Mouse (Mus musculus): ENCODE measurements at regions not wholly inside any gene's neighbourhood (a gene's known extent, or its start where the extent isn't known, plus 50 kb on each side); places are given as distances from the start of the nearest gene placed in this dataset.

- DNase-seq (ENCODE audit: low spot score in 2 of 2), result no peak
Observed at GRCm38 (mm10) chr16:9339456-9339855, 509.6 kb downstream of the 1810013L24Rik start.

DNA sequence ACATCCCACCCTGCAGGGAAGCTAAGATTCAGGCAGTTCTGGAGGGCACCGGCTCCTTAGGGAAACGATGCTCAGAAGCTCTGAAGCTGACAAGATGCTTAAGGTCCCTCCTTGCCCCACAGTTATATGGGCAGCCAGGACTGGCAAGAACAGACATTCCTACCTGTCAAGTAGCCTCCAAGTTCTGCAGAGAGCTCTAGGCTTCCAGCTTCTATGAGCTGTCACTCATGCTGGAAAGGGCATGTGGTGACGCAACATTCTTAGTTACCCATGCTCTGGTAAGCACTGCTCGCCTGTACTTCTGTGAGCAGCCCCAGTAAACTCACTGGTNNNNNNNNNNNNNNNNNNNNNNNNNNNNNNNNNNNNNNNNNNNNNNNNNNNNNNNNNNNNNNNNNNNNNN lies 511.3 kb downstream of the 1810013L24Rik start:
- DNase-seq (ENCODE audit: low spot score in 2 of 2), result no peak

DNA sequence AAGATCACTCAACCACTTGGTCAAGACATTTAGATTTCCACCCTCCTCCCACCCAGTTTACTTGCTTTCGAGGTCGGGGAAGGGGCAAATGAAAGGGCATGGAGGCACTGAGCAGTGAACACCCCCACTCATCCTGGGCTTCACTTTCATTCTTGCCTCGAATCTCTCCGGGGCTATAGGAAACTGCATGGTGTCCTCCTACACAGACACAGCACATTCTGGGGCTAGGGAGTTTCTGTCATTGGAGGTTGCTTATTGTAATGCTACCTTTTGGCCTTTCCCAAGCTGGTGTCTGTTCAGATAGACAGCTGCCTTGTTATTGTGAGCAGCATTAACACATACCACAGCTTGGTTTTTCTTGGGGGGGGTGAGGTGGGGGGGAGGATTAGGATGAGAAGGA lies 523.9 kb downstream of the 1810013L24Rik start:
- DNase-seq (ENCODE audit: low spot score in 2 of 2), result no peak

- DNase-seq (ENCODE audit: low spot score in 2 of 2), result no peak
Observed at GRCm38 (mm10) chr16:9354331-9355030, 524.6 kb downstream of the 1810013L24Rik start.

DNA sequence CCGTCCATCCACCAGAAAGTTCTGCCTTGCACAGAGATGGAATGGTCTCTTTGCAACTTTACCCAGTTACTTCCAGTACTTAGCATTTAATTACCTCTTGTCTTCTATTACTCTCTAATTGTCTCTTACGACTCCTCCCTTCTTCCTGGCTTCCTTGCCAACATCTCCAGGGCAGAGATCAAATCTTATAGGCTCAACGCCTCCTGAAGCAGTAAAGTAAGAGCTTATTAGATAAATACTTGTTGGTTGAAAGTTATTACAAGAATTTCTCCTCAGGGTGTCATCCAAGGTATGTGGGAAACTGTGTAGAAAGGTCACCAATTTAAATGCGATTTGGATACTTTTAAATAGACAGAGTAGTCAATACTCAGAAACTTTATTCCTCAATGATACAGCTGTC lies 528.8 kb downstream of the 1810013L24Rik start:
- DNase-seq (ENCODE audit: low spot score in 2 of 2), result no peak

DNA sequence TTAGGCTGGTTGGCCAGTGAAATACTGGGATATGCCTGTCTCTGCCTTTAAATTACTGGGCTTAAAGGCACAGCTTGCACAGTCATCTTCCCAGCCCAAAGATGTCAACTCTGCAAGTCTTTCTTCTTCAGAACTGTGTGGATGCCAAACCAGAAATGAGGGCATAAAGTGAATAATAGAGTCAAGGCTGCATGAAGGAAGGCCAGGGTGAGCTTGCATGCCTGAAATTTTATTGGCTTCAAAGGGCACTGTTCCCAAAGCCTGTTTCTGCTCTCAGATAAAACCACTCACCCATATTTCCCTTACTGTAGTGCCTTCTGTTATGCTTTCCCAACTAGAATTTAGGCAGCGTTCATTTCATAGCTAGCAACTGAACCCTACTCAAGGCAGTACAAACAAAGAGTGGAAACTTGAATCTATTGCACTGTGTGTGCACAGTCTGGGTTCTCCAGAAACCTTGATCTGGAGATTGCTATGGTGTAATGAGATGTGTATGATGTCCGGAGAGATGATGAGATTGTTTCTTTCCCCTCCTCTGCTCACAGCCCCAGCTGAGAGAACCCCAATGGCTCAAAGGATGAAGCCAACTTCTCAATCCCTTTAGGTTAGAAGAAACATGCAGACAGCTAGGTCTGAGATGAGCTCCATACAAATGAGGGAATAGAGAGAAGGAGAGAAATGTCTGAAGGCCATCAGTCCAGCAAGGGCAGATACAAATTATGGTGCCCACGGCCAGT lies 529.7 kb downstream of the 1810013L24Rik start:
- no peak for DNase-seq (ENCODE audit: low spot score in 2 of 2)

DNA sequence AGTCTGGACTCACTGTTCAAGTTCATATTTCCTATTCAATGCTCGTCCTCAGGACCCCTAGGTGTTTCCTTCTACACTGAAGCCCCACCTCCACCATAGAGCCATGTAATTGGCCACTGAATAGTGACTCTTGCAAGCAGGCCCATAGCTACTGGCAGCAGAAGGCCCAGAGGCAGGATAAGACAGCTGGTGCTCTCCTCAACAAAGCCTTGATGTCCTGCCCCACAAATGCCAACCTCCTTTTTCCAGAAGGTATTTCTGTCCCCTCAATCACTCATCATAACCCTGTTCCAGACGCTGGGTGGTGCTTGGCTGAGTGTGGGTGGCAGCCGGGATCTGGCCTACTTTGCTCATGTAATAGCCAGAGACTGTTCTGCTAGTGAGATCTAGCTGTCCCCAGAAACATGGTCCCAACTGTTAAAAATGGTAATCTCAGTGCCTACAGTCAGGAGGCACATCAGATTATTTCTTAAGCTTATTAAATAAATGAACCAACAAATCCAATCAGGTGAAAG lies 530.9 kb downstream of the 1810013L24Rik start:
- no peak for DNase-seq (ENCODE audit: low spot score in 2 of 2)

- no peak for DNase-seq (ENCODE audit: low spot score in 2 of 2)
Observed at GRCm38 (mm10) chr16:9362116-9362515, 532.2 kb downstream of the 1810013L24Rik start.

DNA sequence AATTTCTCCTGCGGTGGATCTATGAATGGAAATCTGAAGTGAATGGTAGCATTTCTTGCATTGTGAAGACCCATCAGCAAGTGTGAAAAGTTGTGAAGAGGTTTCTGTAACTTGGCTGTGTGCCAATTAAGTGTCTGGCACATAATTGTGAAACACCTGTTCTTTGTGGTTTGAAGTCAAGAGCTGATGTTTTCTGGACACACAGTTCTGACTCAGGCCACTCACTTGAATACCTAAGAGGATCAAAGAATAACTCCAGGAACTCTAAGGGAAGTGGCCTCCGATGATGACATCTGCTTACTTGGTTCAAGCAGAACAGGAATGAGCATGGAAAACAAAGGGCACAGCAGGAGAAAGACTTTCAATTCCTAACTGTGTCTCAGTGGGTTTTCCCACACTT lies 534.2 kb downstream of the 1810013L24Rik start:
- DNase-seq (ENCODE audit: low spot score in 2 of 2), result no peak

- DNase-seq (ENCODE audit: low spot score in 2 of 2), result no peak
Observed at GRCm38 (mm10) chr16:9390986-9391385, 561.1 kb downstream of the 1810013L24Rik start.

DNA sequence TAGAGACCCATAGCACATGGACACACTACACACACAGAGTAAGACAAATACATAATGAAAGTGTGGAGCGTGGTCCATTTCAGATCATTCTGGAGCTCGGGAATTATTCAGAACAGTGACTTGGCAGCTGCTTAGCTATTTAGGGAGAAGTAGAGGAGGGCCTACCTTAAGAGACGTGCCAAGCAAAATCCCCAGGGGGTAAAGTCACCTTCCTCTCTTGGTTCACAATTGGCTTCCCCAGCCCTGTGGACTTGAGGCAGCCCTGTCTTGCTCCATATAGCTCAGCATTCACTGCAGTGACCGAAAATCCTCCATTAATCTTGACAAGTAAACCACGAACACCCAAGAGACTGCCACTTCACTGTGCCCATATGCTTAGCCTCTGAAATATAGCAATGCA lies 574.8 kb downstream of the 1810013L24Rik start:
- no peak for DNase-seq (ENCODE audit: low spot score in 2 of 2)

- no peak for DNase-seq (ENCODE audit: low spot score in 2 of 2)
Observed at GRCm38 (mm10) chr16:9408196-9408595, 578.3 kb downstream of the 1810013L24Rik start.

GRCm38 (mm10) chr16:9430509-9430908 lies 564.9 kb downstream of the Grin2a start:
- no peak for DNase-seq (ENCODE audit: low spot score in 2 of 2)

- DNase-seq (ENCODE audit: low spot score in 2 of 2), result no peak
Observed at GRCm38 (mm10) chr16:9439300-9439856, 556.0 kb downstream of the Grin2a start.

DNA sequence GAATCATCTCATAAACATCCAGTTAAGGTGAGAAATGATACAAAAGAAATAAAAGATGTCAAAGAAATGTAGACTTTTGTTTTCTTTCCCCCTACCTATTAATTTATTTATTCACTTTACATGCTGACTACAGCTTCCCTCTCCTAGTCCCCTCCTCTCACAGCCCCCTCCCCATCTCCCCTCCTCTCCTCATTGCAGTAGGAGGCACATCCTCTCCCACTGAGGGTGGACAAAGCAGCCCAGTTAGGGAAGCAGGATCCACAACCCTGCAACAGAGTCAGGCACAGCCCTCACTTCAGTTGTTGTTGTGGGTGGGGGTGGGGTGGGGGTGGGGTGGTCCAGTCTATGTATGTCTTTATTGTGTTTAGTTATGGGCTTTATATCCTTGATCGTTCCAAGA lies 555.5 kb downstream of the Grin2a start:
- DNase-seq (ENCODE audit: low spot score in 2 of 2), result no peak

DNA sequence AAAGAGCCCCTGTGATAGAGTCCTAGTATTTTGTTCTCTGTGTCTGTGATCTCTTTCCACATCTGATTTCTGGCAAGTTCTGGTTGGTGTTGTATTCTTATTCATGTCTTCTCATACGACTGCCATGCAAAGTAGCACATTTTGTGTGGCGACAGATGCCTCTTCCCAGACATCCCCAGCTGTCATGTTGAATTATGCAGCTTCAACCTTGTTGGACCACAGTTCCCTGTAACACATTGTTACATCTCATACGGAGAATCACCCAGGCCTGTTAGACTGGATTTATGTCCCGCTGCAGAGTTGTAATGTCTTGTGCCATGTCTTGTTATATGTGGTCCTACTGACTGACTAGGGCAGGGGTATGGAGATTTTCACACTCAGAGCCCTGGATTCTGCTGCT lies 543.3 kb downstream of the Grin2a start:
- DNase-seq (ENCODE audit: low spot score in 2 of 2), result no peak

DNA sequence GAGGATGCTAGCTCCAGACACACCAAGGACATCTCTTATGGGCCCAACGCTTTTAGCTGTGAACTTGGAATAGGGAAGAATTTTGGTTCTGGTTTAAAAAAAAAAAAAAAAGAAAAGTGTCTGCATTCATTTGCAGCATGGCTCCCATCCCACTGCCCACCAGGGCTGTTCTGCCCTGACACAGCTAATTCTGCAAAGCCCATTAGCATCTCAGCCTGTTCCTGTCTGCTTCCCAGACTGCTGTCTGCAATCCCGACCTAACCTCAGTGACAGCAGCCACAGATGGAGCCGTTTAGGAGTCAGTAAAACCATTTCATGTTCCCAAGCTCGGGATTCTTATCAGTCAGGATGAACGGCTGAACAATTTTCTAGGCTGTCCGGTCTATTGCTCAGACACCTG lies 537.8 kb downstream of the Grin2a start:
- no peak for DNase-seq (ENCODE audit: low spot score in 2 of 2)

GRCm38 (mm10) chr16:9462497-9462896 lies 532.9 kb downstream of the Grin2a start:
- DNase-seq (ENCODE audit: low spot score in 2 of 2), result no peak

DNA sequence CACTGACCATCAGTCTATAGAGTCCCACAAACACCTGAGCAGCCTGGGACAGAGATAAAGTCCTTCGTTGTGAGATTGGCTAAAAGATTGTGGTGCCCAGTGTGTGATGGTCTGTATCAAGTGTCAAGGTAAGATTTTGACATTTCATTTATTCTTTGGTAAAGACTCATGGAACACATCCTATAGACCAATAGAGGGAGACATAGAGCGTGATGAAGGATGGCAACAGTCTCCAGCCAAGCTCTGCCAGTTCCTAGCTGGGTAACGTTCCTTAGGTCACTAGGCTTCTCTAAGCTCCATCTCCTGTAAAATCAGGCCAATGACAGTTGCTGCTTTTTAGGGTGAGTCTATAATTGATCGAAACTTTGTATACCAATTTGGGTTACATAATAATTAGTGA lies 526.0 kb downstream of the Grin2a start:
- no peak for DNase-seq (ENCODE audit: low spot score in 2 of 2)

DNA sequence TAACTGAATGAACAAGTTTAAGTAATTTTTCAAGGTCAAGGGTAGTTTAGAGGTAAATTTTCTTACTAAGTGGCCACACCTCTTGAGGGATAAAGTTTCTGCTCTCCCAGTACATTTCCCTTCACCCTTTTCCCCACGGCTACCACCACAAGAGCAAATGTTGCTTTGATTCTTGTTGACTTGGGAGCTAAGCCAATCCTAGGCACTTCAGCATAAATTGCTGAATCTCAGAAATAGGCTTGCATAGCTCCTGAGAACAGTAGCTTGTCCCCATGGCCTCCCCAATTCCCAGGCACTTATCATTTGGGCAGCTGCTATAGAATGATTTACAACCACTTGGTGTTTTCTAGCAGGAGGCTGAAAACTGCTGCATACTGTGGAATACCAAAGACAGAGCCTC lies 510.1 kb downstream of the Grin2a start:
- DNase-seq (ENCODE audit: low spot score in 2 of 2), result no peak

DNA sequence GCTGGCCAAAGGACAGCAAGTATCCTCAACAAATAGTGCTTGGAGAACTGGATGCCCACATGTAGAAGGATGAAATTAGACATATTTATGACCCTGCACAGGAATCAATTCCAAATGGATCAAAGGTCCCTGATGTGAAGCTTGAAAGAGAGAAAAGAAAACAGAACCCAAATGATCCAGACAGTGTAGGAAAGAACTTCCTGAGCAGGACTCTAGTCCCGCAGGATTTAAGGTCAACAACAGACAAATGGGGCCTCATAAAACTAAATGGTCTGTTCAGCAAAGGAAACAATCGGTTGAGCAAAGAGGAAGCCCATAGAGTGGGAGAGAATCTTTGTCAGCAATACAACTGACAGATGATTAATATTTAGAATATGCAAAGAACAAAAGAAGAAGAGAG lies 497.1 kb downstream of the Grin2a start:
- DNase-seq (ENCODE audit: low spot score in 2 of 2), result no peak

DNA sequence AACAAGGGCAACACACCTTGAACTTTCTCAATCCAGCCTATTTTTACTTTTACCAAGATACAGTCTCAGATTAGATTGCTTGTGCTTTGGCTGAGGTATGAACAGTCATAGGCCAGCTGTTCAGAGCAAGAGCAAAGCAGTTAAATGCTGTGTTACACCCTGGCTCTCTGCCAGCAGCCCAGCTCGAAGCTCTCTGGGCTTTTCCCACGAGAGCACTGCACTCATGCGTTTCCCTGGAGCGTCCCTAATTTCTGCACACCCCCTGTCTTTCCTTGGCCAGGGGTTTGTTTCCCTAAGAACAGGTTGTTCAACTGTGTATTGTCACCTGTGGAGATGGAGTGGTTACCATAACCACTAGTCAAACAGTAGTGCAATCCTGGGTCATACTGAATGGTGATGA lies 493.6 kb downstream of the Grin2a start:
- no peak for DNase-seq (ENCODE audit: low spot score in 2 of 2)

DNA sequence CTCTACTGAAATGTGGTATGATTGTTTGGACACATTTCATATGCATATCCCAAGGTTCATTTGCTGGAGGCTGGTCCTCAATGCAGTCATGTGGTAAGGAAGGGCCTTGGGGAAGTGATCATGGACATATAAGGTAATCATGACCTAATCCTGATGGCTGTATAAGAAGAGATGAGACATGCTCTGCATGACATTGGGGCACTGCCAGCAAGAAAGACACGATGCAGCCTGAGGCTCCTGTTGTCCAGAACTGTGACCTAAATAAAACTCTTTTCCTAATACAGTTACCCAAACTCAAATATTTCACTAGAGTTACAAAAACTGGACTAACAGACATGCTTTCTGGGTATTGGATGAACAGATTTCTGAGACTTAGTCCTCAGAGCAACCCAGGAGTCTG lies 485.7 kb downstream of the Grin2a start:
- no peak for DNase-seq (ENCODE audit: low spot score in 2 of 2)

Data from spleen, postnatal 36 days (tissue).